Mouse (Mus musculus) neural tube, embryonic 10.5 days (tissue): Measurements from ENCODE around the gene Tmem274.
"Not testable (repeated sequence)": the region's sequence is repeated elsewhere in the genome, so short reads cannot be mapped to it uniquely, and the experiment has no call there.

Experiments
- DNase-seq: peaks from one replicate; pipeline ENCODE4 v3.0.0-alpha.2; 2017; ENCODE audit warnings: low spot score; ENCODE audit errors: extremely low spot score

Tmem274 gene

DNA sequence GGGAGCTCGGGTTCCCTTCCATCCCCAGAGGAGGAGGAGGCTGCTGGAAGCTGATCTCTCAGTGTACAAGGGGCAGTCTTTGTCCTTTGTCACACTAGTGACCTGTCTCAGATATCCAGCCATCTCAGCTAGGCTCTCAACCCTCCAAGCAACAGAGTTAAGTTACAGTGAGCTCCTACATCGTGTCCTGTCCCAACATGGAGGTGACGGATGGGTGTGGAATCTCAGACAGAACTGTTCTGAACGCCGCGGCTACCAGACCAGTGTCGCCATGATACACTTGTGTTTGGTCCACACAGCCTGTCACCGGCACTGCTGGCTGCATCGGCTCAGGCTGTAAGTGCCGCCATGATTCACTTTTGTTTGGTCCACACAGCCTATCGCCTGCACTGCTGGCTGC lies at the start of gene Tmem274:
Gene Tmem274, plus strand, starts transcription at position 301 of the 400 bp plus-strand sequence.
- DNase-seq = no peak

- DNase-seq = no peak
Measured at GRCm38 (mm10) chr4:149429592-149429991, 47.6 kb upstream of the Tmem274 start.

GRCm38 (mm10) chr4:149431887-149432286 lies 45.3 kb upstream of the Tmem274 start:
- DNase-seq = not testable (repeated sequence)

- DNase-seq = no peak
Measured at GRCm38 (mm10) chr4:149440576-149440975, 36.6 kb upstream of the Tmem274 start.

GRCm38 (mm10) chr4:149442436-149442835 lies 34.7 kb upstream of the Tmem274 start:
- no peak for DNase-seq

GRCm38 (mm10) chr4:149444465-149444864 lies 32.7 kb upstream of the Tmem274 start:
- no peak for DNase-seq

DNA sequence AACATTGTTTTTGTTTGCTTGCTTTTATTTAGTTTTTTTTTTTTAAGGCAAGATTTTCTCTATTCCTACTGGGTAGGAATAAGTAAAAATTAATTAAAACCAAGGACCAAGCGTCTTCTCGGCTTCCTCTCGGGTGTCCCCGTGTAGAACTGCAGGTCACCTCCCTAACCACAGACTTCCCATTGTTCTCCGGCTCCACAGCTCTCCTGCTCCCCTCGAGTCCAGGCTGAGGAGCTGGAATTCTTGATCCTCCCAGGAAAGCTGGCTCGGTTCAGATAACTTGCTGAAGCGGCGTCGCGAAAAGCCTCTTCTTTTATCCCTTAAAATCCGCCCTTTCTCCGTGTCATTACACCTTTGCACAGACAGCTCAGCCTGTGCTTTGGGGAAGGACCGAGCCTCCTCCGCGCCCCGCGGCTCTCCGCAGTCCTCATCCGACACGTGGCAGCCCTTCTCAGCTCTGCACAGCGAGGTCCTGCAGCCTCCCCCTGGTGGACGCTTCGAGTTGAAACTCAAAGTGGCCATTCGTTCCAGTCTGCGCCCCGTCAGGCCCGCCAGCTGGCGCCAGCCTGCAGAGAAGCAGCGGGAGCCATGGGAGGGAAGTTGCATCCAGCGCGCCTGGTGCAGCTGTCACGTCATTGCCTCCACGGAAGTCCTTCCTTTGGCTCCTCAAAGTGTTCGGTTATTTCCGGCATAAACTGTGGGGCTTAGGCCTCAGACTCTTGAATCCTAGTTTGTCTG lies 32.0 kb upstream of the Tmem274 start:
- DNase-seq = peak; percentile 96

DNA sequence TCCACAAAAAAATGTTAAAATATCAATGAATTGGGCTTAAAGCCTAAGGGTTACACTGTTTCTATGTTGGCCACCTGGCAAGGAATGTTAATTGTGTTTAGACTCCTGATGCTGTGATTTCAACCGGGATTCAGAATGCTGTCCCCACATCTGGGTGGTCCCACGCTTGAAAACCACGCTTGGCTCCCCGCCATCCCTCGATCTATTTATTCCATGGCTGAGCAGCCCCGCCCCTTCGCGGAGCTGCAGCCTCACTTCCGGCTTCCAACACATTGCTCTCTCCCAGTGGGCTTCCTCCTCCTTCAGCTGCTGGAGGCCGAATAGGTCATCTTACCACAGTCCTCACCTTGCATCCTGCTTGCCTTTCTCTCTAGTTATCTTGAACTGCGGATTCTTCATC lies 31.3 kb upstream of the Tmem274 start:
- peak; percentile 76 for DNase-seq

GRCm38 (mm10) chr4:149446309-149446708 lies 30.9 kb upstream of the Tmem274 start:
- no peak for DNase-seq

GRCm38 (mm10) chr4:149450636-149451035 lies 26.5 kb upstream of the Tmem274 start:
- no peak for DNase-seq

- peak; percentile 31 for DNase-seq
Measured at GRCm38 (mm10) chr4:149453656-149454055, 23.5 kb upstream of the Tmem274 start.

DNA sequence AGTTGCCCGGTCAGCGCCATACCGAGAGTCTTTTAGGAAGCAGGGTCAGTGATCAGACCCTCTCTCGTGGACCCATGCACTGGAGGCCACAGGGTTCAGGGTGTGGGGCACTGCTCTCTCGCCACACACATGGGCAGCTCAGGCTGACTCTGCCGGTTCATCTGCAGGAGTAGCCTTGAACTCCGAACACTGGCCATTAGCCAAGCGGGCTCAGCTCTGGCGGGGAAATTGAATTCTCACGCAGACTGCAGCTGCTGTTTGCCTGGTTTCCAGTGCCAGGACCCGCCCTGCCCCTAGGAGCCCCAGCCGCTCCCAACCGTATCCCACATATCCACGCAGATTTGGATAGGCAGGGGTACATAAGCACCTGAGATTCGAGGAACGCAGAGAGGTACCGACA lies 22.9 kb upstream of the Tmem274 start:
- no peak for DNase-seq

GRCm38 (mm10) chr4:149454879-149455278 lies 22.3 kb upstream of the Tmem274 start, which contains the start of gene Rbp7:
TSS of gene Rbp7 (minus strand) at chr4:149454978.
- DNase-seq = no peak

DNA sequence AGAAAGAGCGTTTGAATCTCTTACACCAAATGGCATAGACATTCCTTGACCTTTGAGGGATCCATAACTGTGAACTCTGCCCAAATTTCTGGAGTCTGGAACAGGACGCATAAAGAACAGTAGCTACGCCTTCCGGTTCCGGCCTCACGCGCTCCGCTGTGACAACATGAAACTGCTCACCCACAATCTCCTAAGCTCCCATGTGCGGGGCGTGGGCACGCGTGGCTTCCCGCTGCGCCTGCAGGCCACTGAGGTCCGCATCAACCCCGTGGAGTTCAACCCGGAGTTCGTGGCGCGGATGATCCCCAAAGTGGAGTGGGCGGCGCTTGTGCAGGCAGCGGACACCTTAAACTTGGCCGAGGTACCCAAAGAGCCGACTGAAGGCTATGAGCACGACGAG lies 20.0 kb upstream of the Tmem274 start:
- DNase-seq = not testable (repeated sequence)

GRCm38 (mm10) chr4:149457831-149458430 lies 19.2 kb upstream of the Tmem274 start:
- no peak for DNase-seq

DNA sequence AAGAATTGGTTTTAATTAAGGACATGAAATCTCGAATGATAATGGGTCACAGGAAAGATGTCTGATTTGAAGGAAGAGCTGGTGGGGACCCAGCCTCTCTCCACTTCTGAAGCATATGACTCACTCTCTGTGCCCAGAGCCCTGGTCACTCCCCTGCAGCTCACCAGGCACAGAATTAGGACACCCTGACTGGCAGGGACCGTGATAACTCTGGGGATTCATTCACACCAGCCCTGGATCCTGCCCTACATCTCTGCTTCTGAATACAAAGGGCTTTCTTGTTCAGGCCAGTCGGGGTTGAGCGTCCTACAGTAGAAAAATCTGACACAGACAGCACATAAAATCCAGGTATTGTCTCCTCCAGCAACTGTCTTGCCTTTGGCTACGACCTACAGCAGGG lies 18.7 kb upstream of the Tmem274 start:
- DNase-seq = no peak

- DNase-seq = no peak
Measured at GRCm38 (mm10) chr4:149459425-149459824, 17.8 kb upstream of the Tmem274 start.

DNA sequence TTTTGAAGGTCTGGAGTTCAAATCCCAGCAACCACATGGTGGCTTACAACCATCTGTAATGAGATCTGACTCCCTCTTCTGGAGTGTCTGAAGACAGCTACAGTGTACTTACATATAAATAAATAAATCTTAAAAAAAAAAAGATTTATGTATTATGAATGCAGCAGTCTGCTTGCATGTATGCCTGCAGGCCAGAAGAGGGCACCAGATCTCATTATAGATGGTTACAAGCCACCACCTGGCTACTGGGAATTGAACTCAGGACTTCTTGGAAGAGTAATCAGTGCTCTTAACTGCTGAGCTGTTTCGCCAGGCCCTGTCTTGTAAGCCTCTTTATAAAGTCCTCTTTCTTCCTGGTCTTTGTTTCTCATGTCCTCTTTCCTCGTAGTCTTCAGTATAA lies 16.7 kb upstream of the Tmem274 start:
- DNase-seq = not testable (repeated sequence)

DNA sequence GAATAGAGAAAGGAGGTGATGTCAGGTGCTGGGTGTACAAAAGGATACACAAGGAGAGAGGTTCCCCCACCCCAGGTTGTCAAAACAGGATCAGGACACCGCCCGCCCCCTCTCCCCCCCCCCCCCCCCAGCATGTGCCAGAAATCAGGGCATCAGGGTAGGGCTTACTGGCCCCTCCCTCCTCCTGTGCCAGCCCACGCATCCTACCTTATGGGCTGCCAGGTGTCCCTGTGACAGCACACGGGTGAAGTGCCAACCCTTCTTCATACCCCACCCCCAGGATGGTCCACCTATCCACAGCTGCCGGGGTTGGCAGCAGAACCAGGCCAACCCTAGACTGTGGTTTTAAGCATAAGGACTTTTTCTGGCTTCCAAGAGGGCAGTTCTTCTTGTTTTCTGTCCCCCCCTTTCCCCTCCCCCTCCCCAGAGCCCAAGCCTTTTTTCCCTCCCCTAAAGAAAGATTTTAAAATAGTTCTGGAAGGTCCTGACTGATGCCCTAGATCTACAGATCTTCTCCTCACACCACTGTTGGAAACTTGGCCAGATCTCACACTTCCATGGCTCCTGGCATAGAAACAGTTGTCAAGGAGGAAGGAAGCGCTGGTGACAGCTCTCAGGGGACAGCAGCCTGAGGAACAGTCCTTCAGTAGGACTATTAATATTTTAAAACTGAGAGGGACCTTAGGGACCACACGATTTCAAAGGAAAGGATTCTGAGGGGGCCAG lies 15.4 kb upstream of the Tmem274 start:
- no peak for DNase-seq

GRCm38 (mm10) chr4:149462305-149462971 lies 14.7 kb upstream of the Tmem274 start:
- DNase-seq = no peak

- DNase-seq = no peak
Measured at GRCm38 (mm10) chr4:149463435-149463950, 13.7 kb upstream of the Tmem274 start.
